Mouse (Mus musculus) kidney, adult 9 months (tissue): Measurements from ENCODE around the gene Cmah.
"Not testable (repeated sequence)": the region's sequence is repeated elsewhere in the genome, so short reads cannot be mapped to it uniquely, and the experiment has no call there.

Source experiments
- DNase-seq: peaks from one replicate; pipeline ENCODE4 v3.0.0; 2022

Gene Cmah

GRCm38 (mm10) chr13:24342091-24342490, 14.9 kb downstream of the Cmah start:
- no peak for DNase-seq

GRCm38 (mm10) chr13:24353004-24353403, 25.8 kb downstream of the Cmah start:
- DNase-seq, result no peak

GRCm38 (mm10) chr13:24354751-24355150, 27.5 kb downstream of the Cmah start:
- DNase-seq, result no peak

DNA sequence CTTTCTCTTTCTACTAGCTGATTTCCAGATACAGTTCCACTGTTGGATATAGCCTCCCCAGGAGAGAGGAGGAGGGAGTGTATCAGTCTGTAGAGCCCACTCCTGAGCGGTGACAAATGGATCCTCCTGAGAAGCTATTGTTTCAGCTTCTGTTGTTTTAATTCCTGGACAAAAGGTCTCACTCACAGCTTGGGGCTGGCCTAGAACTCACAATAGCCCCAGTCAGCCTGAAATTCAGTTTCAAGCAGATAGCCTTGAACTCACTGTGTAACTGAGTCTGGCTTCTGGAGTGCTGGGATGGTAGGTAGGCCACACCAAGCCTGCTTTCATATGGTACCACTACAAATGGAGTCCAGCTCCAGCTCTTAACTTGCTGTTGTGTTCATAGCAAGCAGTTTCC, 32.0 kb downstream of the Cmah start:
- DNase-seq, result no peak

DNA sequence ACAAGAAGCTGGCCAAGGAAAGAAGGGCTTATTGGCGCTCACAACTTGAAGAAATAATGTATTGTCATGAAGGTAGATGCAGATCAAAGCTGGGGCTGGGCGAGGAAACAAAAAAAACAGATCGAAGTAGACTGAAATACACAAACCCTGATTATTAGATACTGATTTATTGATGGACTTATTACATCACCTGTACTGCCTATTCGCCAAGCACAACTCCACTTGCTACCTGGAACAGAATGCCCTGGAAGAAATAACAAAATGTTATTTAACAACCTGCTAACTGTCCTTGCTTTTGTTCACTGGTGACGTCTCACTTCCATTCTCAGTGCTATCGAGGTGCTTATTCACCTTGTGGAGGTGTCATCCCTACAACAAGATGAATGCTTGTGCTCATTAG, 38.0 kb downstream of the Cmah start:
- DNase-seq, result no peak

DNA sequence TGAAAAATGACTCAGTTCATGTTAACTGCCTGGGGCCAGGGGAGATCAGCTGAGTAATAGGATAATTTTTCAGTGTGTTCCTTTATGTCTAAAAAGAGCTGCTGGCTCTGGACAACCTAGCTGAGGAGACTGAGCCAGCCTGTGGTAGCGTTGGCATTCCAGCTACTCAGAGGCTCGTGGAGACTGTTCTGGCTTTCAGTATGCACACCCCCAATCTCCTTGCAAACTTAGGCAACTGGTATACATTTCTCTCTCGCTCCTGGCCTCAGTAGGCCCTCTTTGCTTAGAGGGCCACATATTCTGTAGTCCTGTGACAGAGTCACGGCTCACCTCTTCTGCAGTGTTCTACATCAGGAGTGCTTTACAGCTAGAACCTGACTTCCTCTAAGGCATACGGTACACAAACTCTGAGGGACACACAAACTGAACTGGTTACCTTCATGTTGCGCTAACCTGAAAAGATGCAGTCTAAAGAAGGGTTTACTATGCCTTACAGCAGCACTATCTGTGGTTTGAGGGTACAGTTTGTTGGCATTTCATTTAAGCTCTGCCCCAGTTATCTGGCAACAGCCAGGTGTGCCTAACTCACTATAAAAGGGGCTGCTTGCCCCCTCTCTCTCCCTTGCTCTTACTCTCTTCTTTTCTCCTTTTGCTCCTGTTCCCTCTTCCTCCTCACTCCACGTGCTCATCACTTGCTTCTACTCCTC, 45.8 kb downstream of the Cmah start:
- no peak for DNase-seq

GRCm38 (mm10) chr13:24374606-24375005, 47.4 kb downstream of the Cmah start:
- not testable (repeated sequence) for DNase-seq

GRCm38 (mm10) chr13:24375320-24376203, 48.4 kb downstream of the Cmah start:
- DNase-seq, result peak; percentile 18

- no peak for DNase-seq
These were observed 53.5 kb downstream of the Cmah start for GRCm38 (mm10) chr13:24380713-24381112.

GRCm38 (mm10) chr13:24383885-24384284, 56.7 kb downstream of the Cmah start:
- DNase-seq, result no peak

DNA sequence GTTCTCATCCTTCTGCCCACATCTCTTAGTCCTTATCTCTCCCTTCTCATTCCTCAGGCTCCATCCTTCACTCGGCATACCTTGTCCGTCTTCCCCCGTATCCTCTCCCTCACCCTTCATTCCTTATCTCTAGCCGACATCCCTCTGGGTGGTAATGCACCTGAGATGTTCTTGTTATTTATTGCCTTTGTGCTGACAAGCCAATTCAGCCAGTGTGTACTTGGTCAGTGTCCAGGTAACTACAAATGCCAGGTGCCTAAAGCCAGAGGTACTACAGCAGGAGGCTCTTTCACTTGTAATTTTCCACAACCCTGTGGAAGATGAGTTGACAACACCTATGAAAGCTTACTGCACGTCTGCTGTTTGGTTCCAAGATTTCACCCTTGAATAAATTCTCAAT, 64.7 kb downstream of the Cmah start:
- no peak for DNase-seq

DNA sequence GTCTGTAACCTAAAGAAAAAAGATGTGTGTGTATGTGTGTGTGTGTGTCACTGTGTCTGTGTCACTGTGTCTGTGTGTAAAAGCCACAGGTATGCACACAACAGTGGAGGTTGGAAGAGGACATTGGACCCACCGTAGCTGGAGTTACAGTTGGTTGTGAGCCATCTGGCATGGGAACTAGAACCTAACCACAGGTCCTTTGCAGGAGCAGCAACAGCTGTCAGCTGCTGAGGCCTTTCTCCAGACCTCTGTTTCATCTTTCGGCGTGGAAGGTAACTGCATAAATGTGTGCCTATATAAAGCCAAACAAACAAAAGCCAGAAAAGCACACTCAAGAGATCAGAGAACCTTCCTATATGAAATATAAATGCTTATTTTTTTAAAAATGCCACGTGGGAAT, 65.5 kb downstream of the Cmah start:
- no peak for DNase-seq

GRCm38 (mm10) chr13:24393055-24393454, 65.9 kb downstream of the Cmah start:
- peak; percentile 53 for DNase-seq

GRCm38 (mm10) chr13:24395815-24396214, 68.6 kb downstream of the Cmah start:
- DNase-seq, result no peak

DNA sequence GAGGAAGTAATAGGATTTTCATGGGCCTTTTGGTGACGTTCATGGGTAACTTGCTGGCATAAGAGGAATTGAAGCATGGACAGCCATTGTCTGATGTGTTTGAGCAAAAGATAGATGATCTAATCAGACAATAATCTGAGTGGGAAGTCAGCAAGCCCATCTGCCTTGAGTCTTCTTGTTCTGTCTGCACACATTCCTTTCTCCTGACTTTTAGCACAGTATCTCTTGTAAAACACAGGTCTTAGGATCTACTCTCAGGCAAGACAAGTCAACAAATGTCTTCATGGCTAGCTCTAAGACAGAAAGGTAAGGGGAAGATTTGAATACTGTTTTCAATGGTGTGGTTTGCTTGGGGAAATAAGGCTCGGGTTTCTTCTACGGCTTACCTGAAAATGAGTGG, 70.0 kb downstream of the Cmah start:
- DNase-seq, result no peak

GRCm38 (mm10) chr13:24398488-24398887, 71.3 kb downstream of the Cmah start:
- DNase-seq, result no peak

- DNase-seq, result not testable (repeated sequence)
These were observed 74.6 kb downstream of the Cmah start for GRCm38 (mm10) chr13:24401821-24402220.

DNA sequence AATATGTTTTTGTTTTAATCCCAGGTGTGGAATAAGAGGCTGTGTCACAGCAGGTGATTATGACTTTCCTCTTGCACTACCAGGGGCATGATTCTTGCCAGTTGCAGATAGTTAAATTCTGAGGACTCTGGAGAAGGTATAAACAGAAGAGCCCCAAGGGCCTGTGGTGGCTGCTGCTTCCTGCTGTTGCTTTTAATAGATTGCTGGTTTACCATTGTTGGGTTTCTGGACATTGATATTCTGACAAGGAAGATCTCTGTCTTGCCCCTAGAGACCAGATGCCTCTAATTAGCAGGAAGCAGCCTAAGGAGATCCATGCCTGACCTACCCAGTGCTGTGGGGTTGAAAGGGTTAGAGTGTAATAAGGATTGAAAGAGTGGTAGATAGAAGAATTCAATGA, 75.8 kb downstream of the Cmah start:
- DNase-seq, result no peak

GRCm38 (mm10) chr13:24406847-24407246, 79.6 kb downstream of the Cmah start:
- DNase-seq, result no peak

- peak; percentile 53 for DNase-seq
These were observed 87.5 kb downstream of the Cmah start for GRCm38 (mm10) chr13:24414635-24415206.

DNA sequence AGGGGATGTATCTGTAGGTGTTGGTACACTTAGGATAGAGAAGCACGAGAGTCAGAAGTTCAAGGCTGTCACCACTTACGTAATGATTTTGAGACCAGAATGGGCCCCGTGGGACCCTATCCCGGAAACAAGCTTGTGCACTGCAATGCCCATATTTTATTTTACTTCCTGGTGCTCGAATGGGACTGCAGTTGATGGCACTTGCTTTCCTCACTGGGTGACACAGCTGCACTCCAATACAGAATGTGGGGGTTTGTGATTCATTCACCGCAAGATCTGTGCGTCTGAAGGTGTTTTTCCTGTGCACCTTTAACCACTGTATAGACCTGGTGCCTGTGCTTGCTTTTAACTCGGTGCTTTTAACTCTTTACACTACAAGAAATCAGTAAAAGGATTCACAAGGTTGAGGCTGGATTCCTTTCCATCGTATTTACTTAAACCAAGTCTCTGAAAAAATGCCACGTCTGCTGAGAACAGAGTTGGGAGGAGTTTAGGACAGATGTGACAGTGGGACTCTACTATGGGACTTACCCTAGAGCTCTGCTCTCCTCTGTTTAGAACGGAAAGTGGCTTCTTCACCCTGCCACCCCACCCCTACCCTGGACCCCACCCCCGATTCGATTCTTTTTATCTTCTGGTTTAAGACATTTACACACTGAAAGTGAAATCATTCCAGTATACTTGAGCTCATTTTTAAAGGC, 88.5 kb downstream of the Cmah start:
- peak; percentile 66 for DNase-seq

- peak; percentile 54 for DNase-seq
These were observed 89.2 kb downstream of the Cmah start for GRCm38 (mm10) chr13:24416409-24416808.

DNA sequence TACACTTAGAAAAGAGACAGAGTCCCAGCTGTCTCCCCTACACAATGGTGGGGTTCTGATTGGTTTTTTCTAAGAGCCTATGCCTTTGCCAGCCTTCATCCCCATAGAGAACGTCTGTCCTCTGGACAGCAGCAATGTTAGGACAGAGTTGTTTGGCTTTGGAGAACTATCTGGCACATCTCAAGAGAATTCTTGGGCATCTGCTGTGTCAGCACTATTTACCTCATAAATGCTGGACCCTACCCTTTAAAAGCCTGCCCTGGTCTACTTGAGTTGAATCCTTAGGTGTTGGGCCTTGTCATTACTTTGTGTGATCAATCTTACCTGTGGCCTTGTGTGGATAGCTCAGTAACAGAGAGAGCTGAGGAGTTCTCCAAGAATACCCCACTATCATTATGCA, 90.8 kb downstream of the Cmah start:
- no peak for DNase-seq
